Mouse (Mus musculus): Measurements from ENCODE around the gene Pcnx.
A peak's percentile ranks its signal among the peaks of the same experiment; 100 is the strongest.

Pcnx gene

GRCm38 (mm10) chr12:81853543-81853942, 6.3 kb upstream of the Pcnx start:
- DNase-seq (ENCODE audit: low read depth in 2 of 2, low spot score in 2 of 2) = no peak

GRCm38 (mm10) chr12:81855031-81855430, 4.8 kb upstream of the Pcnx start:
- DNase-seq (ENCODE audit: low read depth in 2 of 2, low spot score in 2 of 2) = no peak

GRCm38 (mm10) chr12:81856696-81857095, 3.1 kb upstream of the Pcnx start:
- DNase-seq (ENCODE audit: low read depth in 2 of 2, low spot score in 2 of 2) = no peak

- no peak for DNase-seq (ENCODE audit: low read depth in 2 of 2, low spot score in 2 of 2)
These were observed 2.6 kb upstream of the Pcnx start for GRCm38 (mm10) chr12:81857251-81857650.

GRCm38 (mm10) chr12:81857978-81858569, 1.7 kb upstream of the Pcnx start:
- DNase-seq (ENCODE audit: low read depth in 2 of 2, low spot score in 2 of 2) = no peak

GRCm38 (mm10) chr12:81860308-81861181, 722 bp downstream of the Pcnx start:
- DNase-seq (ENCODE audit: low read depth in 2 of 2, low spot score in 2 of 2) = peak; percentile 54 to 59

- no peak for DNase-seq (ENCODE audit: low read depth in 2 of 2, low spot score in 2 of 2)
These were observed 1.6 kb downstream of the Pcnx start for GRCm38 (mm10) chr12:81861199-81862085.

GRCm38 (mm10) chr12:81862351-81862802, 2.6 kb downstream of the Pcnx start:
- no peak for DNase-seq (ENCODE audit: low read depth in 2 of 2, low spot score in 2 of 2)

- DNase-seq (ENCODE audit: low read depth in 2 of 2, low spot score in 2 of 2) = no peak
These were observed 4.1 kb downstream of the Pcnx start for GRCm38 (mm10) chr12:81863949-81864348.

GRCm38 (mm10) chr12:81865183-81865582, 5.4 kb downstream of the Pcnx start:
- no peak for DNase-seq (ENCODE audit: low read depth in 2 of 2, low spot score in 2 of 2)

GRCm38 (mm10) chr12:81867316-81867715, 7.5 kb downstream of the Pcnx start:
- DNase-seq (ENCODE audit: low read depth in 2 of 2, low spot score in 2 of 2) = no peak

GRCm38 (mm10) chr12:81869205-81869940, 9.6 kb downstream of the Pcnx start:
- no peak for DNase-seq (ENCODE audit: low read depth in 2 of 2, low spot score in 2 of 2)

- DNase-seq (ENCODE audit: low read depth in 2 of 2, low spot score in 2 of 2) = no peak
These were observed 13.5 kb downstream of the Pcnx start for GRCm38 (mm10) chr12:81873345-81873744.

GRCm38 (mm10) chr12:81880161-81880560, 20.3 kb downstream of the Pcnx start:
- no peak for DNase-seq (ENCODE audit: low read depth in 2 of 2, low spot score in 2 of 2)

GRCm38 (mm10) chr12:81883255-81884106, 23.7 kb downstream of the Pcnx start:
- no peak for DNase-seq (ENCODE audit: low read depth in 2 of 2, low spot score in 2 of 2)

GRCm38 (mm10) chr12:81884107-81884398, 24.2 kb downstream of the Pcnx start:
- no peak for DNase-seq (ENCODE audit: low read depth in 2 of 2, low spot score in 2 of 2)

- DNase-seq (ENCODE audit: low read depth in 2 of 2, low spot score in 2 of 2) = no peak
These were observed 25.2 kb downstream of the Pcnx start for GRCm38 (mm10) chr12:81884983-81885382.

- DNase-seq (ENCODE audit: low read depth in 2 of 2, low spot score in 2 of 2) = no peak
These were observed 26.2 kb downstream of the Pcnx start for GRCm38 (mm10) chr12:81885982-81886381.

GRCm38 (mm10) chr12:81888954-81889353, 29.1 kb downstream of the Pcnx start:
- no peak for DNase-seq (ENCODE audit: low read depth in 2 of 2, low spot score in 2 of 2)

GRCm38 (mm10) chr12:81891946-81892345, 32.1 kb downstream of the Pcnx start:
- DNase-seq (ENCODE audit: low read depth in 2 of 2, low spot score in 2 of 2) = no peak
